Mouse (Mus musculus): ENCODE measurements around the gene Lrp6.

Lrp6 gene

DNA sequence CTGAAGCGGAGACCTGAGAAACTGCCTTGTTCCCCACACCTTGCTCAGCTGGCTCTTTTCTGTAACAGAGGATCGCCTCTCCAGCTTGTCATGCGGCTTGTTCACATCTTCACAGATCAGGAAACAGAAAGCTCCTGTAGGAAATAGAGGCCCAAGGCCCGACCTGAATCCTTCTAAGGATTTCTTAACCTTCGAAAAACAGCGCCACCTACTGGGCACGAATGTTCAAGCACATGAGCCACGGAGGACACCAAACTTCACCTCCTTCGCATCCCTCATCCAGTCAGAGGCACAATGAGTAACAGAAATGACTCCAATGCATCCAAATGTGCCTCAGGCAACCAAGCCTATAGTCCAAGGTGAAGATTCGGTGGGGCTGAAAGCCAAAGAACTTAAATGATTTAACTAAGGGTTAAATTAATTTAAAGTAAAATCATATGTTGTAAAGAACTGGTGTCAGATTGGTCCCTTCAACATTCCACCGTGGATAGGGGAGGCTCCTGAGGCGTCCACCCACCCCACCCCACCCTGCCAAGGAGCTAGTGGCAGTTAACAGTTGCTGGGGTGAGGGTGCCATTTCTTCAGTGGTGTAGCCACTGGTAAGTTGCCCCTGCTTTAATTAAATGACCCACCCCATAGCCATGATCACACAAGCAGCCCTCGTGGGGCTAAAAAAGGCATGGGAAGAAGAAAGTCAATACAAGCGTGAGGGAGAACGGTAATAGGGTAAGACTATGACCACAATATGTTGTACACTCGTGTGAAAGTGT is 163.7 kb downstream of the Lrp6 start:
- in situ Hi-C loops (cut with MboI, MseI), result no loop called here

All from T-helper 2 cell (primary cell).